Mouse (Mus musculus): ENCODE data around the gene Vmn1r66.
"Not testable (repeated sequence)": the region's sequence is repeated elsewhere in the genome, so short reads cannot be mapped to it uniquely, and the experiment has no call there.

Gene Vmn1r66

DNA sequence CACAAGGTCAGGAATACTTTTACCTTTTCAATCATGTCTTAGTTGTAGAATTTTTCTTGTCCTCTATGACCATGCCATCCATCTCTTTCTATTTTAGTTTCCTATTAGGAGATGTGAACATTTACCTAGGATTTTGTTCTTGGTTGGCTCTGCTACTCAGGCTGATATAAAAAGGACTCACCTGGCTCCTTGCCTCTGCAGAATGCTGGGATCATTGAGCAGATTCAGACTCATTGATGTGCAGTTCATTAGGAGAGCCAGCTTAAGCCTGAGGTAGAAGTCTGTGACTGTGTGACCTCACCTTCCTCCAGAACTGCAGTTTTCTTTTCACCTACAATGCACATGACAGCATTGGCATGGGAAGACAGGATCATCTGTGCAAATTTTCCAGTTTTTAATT is at the start of gene Vmn1r66:
Gene Vmn1r66, minus strand, starts transcription at position 101 of the 400 bp plus-strand sequence.
- no peak for DNase-seq

DNA sequence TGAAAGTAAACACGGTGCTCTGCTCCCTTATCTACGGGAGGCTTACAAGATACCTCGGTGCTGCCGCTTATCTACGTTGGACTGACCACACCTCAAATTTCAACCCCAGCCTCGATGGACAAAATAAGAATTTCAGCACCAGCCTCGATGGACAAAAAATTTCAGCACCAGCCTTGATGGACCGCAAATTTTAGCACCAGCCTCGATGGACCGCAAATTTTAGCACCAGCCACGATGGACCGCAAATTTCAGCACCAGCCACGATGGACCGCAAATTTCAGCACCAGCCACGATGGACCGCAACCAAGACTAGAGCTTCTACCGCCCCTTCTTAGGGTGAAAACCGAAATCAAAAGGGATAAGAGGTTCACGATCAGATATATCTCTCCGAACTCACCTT is 47.7 kb upstream of the Vmn1r66 start:
- DNase-seq: not testable (repeated sequence)

DNA sequence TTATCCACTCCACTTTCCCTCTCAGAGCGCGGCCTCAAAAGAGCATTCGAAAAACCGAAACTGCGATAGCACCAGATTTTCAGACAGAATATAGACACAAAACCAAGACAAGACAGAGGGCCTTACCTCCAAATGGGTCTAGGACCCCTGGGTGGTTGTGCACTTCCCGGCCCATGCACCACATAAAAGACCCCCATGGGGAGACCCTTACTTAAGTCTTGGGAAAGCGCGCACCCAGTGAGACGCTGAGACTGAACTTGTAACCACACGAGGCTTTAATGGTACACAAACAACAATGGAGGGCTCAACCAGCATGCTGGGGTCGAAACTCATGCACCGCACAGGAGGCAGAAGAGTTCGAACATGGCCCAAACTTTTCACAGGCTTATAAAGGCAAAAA is 25.7 kb downstream of the Vmn1r66 start:
- DNase-seq: no peak

DNA sequence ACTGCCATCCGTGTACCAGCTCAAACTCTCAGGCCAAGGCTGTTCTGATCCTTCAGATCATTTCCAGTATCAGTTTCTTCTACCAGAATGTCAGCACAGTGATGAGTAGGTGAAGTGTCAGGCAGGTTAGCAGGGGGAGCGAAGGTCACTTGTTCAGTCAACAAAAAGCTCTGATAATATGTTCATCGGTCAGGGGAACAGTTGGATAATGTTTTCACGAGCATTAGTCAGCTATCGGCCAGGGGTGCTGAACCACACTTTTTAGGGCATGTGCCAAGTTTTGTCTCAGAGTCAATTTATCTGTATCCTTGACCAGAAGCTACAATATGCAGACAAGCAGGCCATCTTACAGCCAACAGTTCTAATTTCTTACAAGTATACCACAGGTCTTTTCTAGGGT is 28.7 kb downstream of the Vmn1r66 start:
- DNase-seq: no peak

Data from kidney, postnatal 10 days (tissue).